Comparison of ENCODE assay signal across 8 mouse cellular contexts in the genomic region with DNA sequence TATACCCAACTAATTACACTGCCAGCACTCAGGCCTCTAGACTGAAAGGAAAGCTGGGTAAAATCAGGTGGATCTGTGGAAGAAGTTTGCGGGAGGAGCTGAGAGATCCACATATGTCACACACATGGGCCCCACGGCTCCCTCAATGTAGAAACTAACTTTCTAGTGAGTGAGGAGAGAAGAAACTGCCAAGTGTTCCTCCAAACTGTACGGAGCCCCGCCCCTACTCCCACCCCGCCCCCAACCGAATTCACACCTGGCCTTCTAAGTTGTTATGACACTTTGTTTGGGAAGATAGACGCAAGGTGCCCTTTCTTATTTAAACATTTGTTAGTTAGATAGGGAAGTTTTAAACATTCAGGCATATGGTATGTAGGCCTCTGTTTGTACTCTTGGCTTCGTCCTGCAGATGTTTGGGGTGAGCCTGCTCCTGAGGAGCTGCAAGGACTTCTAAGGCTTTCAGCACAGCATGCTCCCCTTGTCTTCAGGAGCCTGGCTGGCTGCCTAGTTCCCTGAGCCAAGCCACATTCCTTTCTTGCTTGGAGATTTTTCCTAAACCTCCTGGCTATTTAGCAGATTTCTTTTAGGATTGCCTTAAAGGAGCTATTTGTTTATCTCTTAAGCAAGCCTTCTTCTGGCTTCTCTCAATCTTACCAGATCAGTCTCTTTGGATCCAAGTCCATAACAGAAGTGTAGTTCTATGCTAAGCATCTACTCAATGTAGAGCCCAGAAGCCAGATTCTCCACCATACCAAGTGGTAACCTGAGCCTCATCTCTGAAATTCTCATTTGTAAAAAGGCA.
A peak's percentile ranks its signal among the peaks of the same experiment; 100 is the strongest.
DNase-seq lines count a peak whose midpoint lies in the region; ATAC-seq and TF ChIP-seq lines count a peak whose summit lies in the region.

No protein-coding gene starts in this region.

- no peaks in the 10 kb centered on the region for H3K36me3 ChIP-seq in testis, adult 2 months (ENCODE audit: control insufficient read depth, insufficient read depth, low read length)

- H3K27me3 ChIP-seq in testis, adult 2 months (ENCODE audit: control insufficient read depth, insufficient read depth, low read length) = no peaks in the 10 kb centered on the region

- H3K27ac ChIP-seq in testis, adult 2 months (ENCODE audit: control insufficient read depth, insufficient read depth, low read depth, low read length) = peak overlapping the region; percentile 42; the same call in 1 of the 2 replicates

- TF ChIP-seq CTCF in testis, adult 2 months (IDR thresholded peaks at IDR 0.05; ENCODE audit: control insufficient read depth, insufficient read depth, insufficient replicate concordance, low read depth, low read length) = no peak

- TF ChIP-seq POLR2A in testis, adult 2 months (IDR thresholded peaks at IDR 0.05; ENCODE audit: control insufficient read depth, low read depth, low read length) = no peak

- DNase-seq in cerebellum, postnatal 14 days = peak; percentile 1 to 6
- DNase-seq in cerebellum, adult 18-20 months = no peak
- DNase-seq in ovary, postnatal 36 days (ENCODE audit: low spot score) = peak; percentile 57
- DNase-seq in ovary, postnatal 10 days (ENCODE audit: low spot score) = no peak
- peak; percentile 34 to 49 for DNase-seq in lung, adult 18-20 months
- DNase-seq in spleen, postnatal 36 days (ENCODE audit: low spot score in 2 of 2) = no peak

- no peak overlapping the region for H3K4me3 ChIP-seq in testis, adult 2 months (ENCODE audit: control insufficient read depth, low read depth, low read length)

- H3K4me1 ChIP-seq in testis, adult 2 months (ENCODE audit: control insufficient read depth, insufficient read depth, low read length) = no peaks in the 10 kb centered on the region

- no peak for ATAC-seq in erythroblast, adult 5-6 weeks (replicated peaks; ENCODE audit: low FRiP score, poor library complexity, severe bottlenecking)

Comparison
In these comparisons a context has a peak if more than half of its experiments do, and no peak if none do; other contexts are left out.
1. DNase-seq: peak in cerebellum, postnatal 14 days (2 of 2), ovary, postnatal 36 days (single experiment) and lung, adult 18-20 months (2 of 2); none in cerebellum, adult 18-20 months (0 of 2), ovary, postnatal 10 days (single experiment) and spleen, postnatal 36 days (0 of 2).